Mouse (Mus musculus): ENCODE measurements around the gene Tnfaip8l2.

- TF ChIP-seq CTCF (IDR thresholded peaks at IDR 0.05; ENCODE audit: borderline replicate concordance, insufficient read depth, low read depth, low read length) (no peak), POLR2A (IDR thresholded peaks at IDR 0.05; ENCODE audit: borderline replicate concordance, insufficient read depth, low read length) (no peak)
Measured at GRCm38 (mm10) chr3:95178948-95179347, 36.8 kb upstream of the Tnfaip8l2 start.
